Mouse (Mus musculus): ENCODE results near the gene Myo15.

DNA sequence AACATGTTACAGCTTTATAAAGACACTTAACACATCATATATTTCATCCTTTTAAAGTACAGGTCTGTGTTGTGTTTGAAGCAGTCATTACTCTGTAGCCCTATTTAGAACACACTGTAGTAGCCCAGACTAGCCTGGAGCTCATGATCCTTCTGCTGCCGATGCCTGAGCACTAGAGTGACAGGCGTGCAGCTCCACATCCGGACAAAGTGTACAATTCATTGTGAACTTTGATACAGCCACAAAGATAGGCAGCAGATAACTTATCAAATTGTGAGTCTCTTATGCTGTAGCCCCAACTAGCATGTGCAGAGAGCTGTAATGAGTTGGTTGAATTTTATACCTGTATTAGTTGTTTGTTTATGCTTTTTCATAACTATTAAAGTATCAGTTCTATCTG, 41.5 kb upstream of the Myo15 start:
- TF ChIP-seq CTCF (IDR thresholded peaks at IDR 0.05; ENCODE audit: low read depth) (no peak), EP300 (IDR thresholded peaks at IDR 0.05; ENCODE audit: low read depth) (no peak)

Data from heart, postnatal 0 days (tissue).